Mouse (Mus musculus) embryo, embryonic 10 days (tissue): ENCODE results near the gene Tdpoz2.
"Not testable (repeated sequence)": the region's sequence is repeated elsewhere in the genome, so short reads cannot be mapped to it uniquely, and the experiment has no call there.

ENCODE experiments used
- DNase-seq: peaks from one replicate; pipeline ENCODE4 v3.0.0-alpha.2; 2015; ENCODE audit warnings: low spot score

The Tdpoz2 gene

GRCm38 (mm10) chr3:93652586-93652985 is at the start of gene Tdpoz2:
Gene Tdpoz2, minus strand, starts transcription at chr3:93652686.
- DNase-seq: no peak

GRCm38 (mm10) chr3:93692970-93693369 is 40.5 kb upstream of the Tdpoz2 start, which contains the start of gene Gm37596:
Gene Gm37596, minus strand, starts transcription at chr3:93693070.
- DNase-seq: not testable (repeated sequence)

DNA sequence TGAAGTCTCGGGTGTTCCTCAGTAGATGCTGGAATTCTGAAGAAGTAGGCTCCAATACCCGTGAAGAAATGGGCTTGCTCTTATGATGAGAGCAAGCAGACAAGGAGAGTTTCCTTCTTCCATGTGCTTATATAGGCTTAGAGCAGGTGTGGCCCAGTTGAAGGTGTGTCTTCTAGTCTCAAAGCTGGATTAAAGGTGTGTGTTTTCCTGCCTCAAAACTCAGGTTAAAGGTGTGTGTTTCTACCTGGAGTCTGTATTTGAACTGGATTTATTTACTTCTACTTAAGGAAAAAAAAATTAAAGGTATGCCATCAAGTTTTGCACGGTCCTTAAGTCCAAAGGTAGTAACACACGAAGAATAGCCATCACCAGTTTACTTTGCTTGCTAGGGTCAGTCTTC is 23.7 kb upstream of the Tdpoz2 start, which contains the start of gene Tdpoz1:
Gene Tdpoz1, minus strand, starts transcription at position 101 of the 400 bp plus-strand sequence.
- not testable (repeated sequence) for DNase-seq

GRCm38 (mm10) chr3:93670805-93671503 is 18.5 kb upstream of the Tdpoz2 start:
- not testable (repeated sequence) for DNase-seq

DNA sequence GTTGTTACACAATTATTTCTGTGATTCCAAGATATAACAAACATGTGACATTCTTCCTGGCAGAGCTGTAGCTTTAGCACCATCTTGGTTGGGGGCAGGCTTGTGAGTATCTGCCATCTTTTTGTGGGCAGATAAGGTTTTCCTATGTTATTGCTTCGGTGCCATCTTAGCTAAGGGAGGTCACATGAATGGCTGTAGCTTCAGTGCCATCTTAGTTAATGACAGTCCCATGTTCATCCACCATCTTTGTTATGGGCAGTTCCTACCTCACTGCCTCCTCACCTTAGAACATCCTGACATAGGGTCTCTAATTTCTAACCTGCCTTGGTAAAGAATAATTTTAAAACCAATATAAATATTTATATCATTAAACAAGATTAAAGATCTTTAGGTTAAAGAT is 1.8 kb upstream of the Tdpoz2 start:
- no peak for DNase-seq

- not testable (repeated sequence) for DNase-seq
Measured at GRCm38 (mm10) chr3:93630917-93631714, 21.4 kb downstream of the Tdpoz2 start.

GRCm38 (mm10) chr3:93608970-93609369 is 43.5 kb downstream of the Tdpoz2 start:
- peak; percentile 59 for DNase-seq

- DNase-seq: no peak
Measured at GRCm38 (mm10) chr3:93601903-93602302, 50.6 kb downstream of the Tdpoz2 start.
